Mouse (Mus musculus): ENCODE results near the gene 4930426L09Rik.
"Not testable (repeated sequence)": the region's sequence is repeated elsewhere in the genome, so short reads cannot be mapped to it uniquely, and the experiment has no call there.

The 4930426L09Rik gene

GRCm38 (mm10) chr2:18970461-18970860 lies 27.7 kb upstream of the 4930426L09Rik start:
- DNase-seq (ENCODE audit: low spot score): no peak

DNA sequence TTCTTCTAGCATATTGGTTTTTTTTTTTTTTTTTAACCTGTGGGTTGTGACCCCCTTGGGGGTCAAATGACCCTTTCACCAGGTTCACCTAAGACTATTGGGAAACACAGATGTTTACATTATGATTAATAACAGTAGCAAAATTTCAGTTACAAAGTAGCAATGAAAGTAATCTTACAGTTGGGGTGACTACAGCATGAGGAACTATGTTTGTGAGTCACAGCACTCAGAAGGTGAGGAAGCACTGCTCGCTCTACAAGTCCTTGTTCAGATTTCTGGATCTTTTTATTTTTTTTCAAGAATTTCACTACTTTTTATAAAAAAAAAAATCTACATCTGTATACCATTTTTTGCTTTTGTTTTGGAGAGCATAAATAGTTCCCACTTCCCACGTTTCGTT lies 26.6 kb upstream of the 4930426L09Rik start:
- no peak for DNase-seq (ENCODE audit: low spot score)

DNA sequence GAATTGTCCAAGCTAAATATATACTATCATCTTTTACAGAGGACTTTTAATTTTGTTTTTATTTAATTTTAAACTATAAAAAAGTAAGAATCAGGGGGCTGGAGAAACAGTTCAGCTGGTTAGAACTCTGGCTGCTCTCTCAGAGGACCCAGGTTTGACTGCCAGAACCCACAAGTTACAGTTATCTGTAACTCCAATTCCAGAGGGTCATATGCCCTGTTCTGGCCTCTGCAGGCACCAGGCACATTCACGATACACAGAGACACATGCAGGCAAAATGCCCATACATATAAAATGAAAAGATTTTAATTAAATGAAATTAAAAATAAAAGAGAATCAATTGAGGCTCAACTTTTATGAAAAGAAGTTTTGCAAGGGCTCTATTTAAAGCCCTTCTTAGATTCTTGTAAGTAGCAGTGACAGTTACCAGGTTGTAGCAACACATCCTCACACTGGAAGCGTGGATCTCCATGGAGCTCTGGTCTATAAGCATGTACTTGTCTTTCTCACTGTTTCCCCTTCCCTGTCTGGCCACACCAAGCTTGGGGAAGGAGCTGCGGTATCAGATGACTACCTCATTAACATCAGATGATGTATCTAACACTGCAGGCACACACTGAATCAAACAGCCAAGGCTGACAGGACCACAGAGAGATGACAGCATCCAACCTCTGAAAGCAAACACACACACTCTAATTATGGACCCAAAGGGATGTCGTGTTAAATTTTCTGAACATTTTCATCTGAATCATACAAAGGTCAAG lies 23.1 kb upstream of the 4930426L09Rik start:
- no peak for DNase-seq (ENCODE audit: low spot score)

DNA sequence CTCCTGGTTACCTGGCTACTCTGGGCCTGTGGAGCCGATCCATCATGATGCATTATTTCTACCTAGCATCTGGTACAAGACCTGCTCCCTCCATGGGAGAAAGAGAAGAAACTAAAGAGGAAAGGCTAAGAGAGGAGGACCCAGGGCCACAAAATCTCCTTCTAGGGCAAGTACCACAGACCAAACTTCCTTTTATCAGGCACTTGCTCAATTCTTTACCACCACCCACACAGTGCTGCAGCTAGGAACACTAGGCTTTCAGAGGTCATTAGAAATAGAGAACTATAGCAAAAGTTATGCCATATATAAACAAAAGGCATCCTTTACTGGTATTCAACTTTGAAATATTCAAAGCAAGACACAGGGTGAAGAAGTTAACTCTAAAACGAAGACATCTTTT lies 22.0 kb upstream of the 4930426L09Rik start:
- no peak for DNase-seq (ENCODE audit: low spot score)

DNA sequence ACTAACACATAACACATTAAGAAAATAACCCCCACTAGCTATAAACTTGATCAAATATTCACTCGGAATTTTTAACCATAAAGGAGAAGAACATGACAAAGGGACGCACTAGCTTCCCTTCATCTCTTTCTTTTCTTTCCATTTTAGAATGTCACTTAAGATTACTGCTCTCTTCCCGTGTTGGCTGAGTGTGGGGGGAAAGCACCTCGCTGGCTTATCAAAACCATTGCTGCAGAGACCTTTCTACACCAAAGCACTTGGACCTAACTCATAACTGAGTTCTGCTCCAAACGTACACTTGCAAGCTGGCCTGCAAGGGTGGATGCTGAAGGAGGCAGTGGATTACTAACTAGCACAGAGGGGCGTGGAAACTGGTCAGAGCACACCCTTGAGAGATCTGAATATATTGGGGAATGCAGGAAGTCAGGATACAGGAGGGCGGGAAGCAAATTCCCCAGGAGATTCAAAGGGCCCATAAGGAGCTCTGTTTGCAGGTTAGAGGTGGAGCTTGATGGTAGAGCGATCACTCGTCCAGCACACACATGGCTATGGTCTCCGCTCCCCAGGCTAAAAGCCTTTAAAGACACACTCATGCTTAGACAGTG lies 20.8 kb upstream of the 4930426L09Rik start:
- DNase-seq (ENCODE audit: low spot score): no peak

DNA sequence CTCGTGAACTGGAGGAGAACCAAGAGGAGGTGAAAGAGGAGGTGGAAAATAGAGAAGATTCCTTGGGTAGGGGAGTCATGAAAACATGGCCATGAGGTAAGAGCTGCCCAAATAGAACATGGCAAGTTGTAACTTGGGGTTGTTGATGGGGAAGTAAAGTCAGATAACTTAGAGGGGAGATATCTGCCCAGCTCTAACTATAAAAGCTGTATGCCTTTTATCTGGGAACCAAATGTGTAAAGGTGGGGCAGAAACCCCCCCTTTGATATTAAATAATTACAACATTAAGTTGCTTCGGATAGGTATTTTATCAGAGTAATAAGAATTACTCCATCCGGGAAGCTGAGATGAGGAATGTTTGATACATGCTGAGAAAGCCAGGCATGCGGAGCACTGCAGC lies 19.1 kb upstream of the 4930426L09Rik start:
- no peak for DNase-seq (ENCODE audit: low spot score)

DNA sequence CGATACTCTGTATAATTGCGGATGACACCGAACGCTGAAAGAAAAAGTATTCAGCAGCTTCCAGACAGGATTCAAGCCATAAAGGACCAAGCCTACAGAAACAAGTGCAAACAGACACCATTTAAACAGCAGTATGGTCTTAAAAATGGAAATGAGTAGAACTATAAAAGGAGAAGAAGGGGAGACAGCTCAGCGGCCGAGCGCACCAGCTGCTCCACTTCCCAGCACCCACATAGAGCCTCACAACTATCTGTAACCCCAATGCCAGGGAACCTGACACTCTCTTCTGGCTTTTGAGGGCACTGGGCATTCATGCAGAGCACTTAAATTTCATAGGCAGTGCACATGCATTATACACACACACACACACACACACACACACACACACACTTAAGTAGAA lies 18.5 kb upstream of the 4930426L09Rik start:
- DNase-seq (ENCODE audit: low spot score): no peak

GRCm38 (mm10) chr2:18982581-18982980 lies 15.6 kb upstream of the 4930426L09Rik start:
- no peak for DNase-seq (ENCODE audit: low spot score)

DNA sequence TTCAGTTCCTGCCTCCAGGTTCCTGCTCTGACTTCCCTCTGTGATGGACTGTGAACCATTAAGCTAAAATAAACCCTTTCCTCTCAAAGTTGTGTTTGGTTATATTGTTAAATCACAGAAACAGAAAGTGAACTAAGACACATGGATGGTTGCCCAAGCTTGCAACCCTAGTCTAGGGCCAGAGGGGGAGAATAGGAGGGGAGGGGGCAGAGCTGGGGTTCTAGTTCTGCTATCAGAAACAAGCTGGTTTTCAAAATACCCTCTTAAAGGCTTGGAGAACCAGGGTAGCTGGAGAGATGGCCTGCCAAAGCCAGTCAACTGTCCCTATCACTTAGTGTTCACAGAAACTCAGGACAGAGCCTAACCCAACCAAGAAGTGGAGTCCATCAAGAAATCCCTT lies 14.6 kb upstream of the 4930426L09Rik start:
- no peak for DNase-seq (ENCODE audit: low spot score)

DNA sequence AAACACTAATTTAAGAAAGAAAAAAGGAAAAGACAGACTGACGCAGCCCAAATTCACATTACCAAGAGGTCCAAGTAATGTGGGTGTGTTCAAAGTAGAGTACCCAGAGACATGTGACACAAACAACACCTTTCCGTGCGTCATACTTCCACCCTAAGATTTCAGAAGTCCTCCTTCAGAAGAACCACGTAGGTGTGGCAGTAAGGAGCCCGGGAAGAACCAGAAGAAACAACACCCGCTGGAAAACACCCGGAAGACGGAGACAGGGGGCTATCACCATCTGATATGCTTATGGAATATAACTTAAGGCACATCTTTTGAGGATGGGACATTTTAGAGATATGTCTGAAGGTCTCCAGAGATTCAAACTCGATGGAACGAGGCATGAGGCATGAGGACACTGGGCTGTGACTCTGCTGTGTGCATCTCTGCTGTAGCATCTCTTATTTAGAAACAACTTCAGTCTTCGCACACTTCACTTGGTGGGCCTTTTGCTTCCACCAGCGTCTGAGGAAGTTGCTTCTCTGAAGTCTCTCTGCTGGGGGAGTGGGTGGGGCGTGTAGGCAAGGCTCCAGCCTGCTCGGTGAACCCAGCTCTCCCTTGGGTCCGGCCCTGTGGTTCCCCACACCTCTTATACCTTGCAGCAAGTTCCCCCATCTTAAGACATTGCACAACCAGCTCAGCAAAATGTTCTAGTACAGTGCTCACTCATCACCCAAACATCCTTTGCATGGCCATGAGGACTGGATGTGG lies 13.9 kb upstream of the 4930426L09Rik start:
- no peak for DNase-seq (ENCODE audit: low spot score)

GRCm38 (mm10) chr2:18985506-18985905 lies 12.6 kb upstream of the 4930426L09Rik start:
- no peak for DNase-seq (ENCODE audit: low spot score)

- DNase-seq (ENCODE audit: low spot score): no peak
Observed at GRCm38 (mm10) chr2:18988885-18989284, 9.3 kb upstream of the 4930426L09Rik start.

DNA sequence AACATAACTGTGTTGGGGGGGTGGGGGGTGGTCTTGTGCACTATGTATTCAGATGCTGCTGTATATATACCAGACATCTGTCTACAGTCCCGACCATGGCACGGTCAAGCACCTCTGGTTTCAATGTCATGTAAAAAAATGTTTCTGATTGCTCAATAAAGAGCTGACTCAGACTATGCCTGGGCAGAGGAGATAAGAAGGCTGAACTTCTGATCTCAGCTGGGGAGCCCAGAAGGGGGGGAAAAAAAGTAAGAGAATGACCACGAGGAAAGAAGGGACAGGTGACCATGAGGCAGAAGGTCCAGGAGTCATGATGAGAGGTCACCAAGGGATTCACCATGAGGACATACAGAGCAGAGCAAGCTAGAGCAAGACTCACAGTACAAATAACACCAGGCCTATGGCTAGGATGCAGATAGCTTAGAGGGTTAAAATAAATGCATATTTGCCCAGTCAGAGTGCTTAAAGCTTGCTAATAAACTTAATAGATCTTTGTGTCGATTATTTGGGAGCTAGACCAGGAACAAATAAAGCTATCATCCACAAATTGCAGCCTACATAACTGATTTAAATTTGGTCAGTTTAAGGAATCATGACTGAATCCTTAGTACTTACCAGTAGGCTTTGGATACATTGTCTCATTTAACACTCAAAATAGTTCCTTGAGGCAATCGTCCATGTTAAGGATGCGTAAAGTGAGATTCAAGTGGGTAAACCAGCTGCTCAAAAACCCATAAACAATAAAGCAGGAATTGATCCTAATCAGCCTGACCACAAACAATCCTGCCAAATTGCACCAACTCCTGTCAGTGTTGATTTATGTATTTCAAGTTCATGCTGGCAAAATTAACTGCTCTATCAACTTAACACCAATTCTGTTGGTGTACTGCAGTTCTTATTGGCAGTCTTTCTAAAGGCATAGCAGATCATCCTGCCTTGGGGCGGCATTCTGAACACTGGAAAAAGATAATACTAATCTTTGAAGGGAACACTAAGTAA lies 5.3 kb upstream of the 4930426L09Rik start:
- DNase-seq (ENCODE audit: low spot score): peak; percentile 60

DNA sequence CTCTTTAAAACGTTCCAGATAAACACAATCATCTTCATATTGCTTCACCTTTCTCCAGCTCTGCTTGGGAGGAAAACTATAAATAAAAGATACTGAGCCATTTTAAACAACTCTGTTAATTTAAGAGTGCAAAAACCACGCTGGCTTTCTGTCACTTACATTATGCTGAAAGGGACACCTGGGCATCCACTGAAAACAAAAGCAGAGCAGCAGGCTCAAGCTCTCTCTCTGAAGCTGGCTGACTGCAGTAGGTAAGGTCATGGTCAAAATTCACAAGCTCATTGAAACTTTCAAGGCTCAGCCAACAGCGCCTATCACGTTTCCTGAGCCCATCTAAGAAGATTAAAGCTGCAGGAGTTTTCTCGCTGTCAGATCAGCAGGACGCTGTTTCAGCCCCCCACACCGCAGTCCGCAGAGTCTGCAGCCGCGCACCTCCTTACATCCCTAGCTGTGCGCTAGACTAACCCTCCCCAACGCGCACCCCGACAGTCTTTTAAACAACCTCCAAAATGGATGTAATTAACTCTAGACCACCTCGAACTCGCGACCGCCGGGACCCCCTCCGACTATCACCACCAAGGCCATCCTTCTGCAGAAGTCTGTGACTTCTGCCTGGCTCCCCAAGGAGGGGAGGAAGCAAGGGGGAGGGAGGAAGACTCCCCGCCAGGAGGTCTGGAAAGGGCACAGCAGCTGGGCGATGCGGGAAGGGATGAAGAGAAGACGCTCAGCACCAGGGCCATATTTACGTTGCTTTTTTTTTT lies 1.5 kb upstream of the 4930426L09Rik start:
- DNase-seq (ENCODE audit: low spot score): no peak

DNA sequence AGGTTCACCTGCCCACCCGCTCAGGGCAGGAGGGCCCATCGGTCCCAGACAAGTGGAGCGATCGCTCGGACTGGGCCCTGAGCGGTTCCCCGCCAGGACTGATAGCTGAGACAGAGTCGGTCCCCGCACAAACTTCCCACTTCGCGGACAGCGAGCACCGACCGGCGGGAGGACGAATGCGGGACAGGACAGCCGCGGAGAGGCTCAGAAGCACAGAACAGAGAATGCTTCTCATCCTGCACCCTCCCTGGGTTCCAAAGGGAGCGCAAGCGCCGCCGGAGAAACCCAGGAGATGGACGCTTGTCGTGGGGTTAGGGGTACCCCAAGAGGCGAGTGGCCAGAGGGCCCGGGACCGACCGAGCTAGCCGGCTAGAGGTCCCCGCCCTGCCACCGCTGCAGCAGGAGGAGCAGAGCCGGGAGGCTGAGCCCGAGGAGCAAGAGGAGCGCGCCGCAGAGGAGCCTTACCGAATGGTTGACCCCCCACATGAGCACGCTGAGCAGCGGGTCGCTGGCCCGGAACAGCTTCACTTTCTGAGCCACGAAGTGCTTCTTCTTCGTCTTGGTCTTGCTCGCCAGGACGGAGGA lies 664 bp upstream of the 4930426L09Rik start:
- peak; percentile 44 for DNase-seq (ENCODE audit: low spot score)

DNA sequence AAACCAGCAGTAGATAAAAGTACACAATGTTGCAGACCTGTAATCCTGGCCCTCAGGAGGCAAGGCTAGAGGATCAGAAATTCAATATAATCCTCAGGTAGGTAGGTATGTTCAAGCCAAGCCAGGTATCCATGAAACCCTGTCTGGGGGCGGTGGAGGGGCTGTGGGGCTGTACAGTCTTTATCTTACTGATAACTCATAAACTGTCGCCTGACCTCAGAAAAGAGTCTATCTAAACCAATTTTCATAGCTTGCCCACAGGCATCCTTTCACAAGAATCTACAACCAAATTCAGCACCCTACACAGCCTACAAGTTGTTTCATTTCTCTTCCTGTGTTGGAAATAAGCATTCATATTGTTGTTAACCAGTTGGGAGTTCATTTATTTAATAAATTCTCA lies 1.3 kb downstream of the 4930426L09Rik start:
- DNase-seq (ENCODE audit: low spot score): no peak

GRCm38 (mm10) chr2:19004801-19005200 lies 6.7 kb downstream of the 4930426L09Rik start:
- DNase-seq (ENCODE audit: low spot score): no peak

DNA sequence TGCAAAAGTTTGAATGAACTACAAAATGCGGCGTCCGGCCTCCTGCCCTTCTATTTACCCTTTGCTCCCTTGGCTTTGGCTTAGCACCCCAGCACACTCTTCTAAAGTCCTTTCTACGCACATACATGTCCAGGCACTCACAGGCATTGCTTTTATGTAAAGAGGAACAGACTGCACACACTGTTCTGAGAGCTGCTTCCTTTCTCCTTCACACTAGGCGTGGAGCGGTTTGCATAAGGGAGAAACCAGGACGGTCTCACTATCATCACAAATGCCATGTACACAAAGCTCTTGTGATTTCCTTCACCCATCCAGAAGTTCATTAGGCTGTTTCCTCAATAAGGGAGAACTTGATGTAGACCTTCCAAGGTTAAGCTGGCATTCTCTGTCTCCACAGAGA lies 8.0 kb downstream of the 4930426L09Rik start:
- DNase-seq (ENCODE audit: low spot score): no peak

- no peak for DNase-seq (ENCODE audit: low spot score)
Observed at GRCm38 (mm10) chr2:19007580-19007979, 9.4 kb downstream of the 4930426L09Rik start.

GRCm38 (mm10) chr2:19010541-19010940 lies 12.4 kb downstream of the 4930426L09Rik start:
- not testable (repeated sequence) for DNase-seq (ENCODE audit: low spot score)

- DNase-seq (ENCODE audit: low spot score): no peak
Observed at GRCm38 (mm10) chr2:19011443-19011842, 13.3 kb downstream of the 4930426L09Rik start.
